Mouse (Mus musculus) olfactory bulb, adult 2 months (tissue): ENCODE data around the gene Adh6b.

ENCODE experiments used
- CTCF ChIP-seq: fragments of 200-500 bp; IDR thresholded peaks from 2 replicates; pipeline ENCODE4 v1.5.1; 2012; ENCODE audit warnings: low read depth, mild to moderate bottlenecking, low read length, moderate library complexity; ENCODE audit not compliant: insufficient read depth
- POLR2A ChIP-seq: fragments of 200-500 bp; IDR thresholded peaks from 2 replicates; pipeline ENCODE4 v1.6.1; 2012; ENCODE audit warnings: mild to moderate bottlenecking, low read depth, low read length, moderate library complexity; ENCODE audit not compliant: insufficient read depth

GRCm38 (mm10) chr3:138311015-138311414, 30.6 kb upstream of the Adh6b start:
- TF ChIP-seq POLR2A (no peak), CTCF (no peak)
